Mouse (Mus musculus): ENCODE measurements around the gene Etnk1.

GRCm38 (mm10) chr6:143257921-143258320, 90.9 kb downstream of the Etnk1 start:
- TF ChIP-seq POLR2A (IDR thresholded peaks at IDR 0.05; ENCODE audit: borderline replicate concordance, extremely low read depth, low read depth, low read length): no peak
- no peak for TF ChIP-seq CTCF (IDR thresholded peaks at IDR 0.05; ENCODE audit: insufficient read depth, low read length)
